Mouse (Mus musculus) A20 (cell line): ENCODE results near the gene Gm20388.

ENCODE experiments used
- DNase-seq: peaks from one replicate; pipeline ENCODE4 v3.0.0-alpha.2; 2011; ENCODE audit warnings: low read depth, low spot score

Gene Gm20388

DNA sequence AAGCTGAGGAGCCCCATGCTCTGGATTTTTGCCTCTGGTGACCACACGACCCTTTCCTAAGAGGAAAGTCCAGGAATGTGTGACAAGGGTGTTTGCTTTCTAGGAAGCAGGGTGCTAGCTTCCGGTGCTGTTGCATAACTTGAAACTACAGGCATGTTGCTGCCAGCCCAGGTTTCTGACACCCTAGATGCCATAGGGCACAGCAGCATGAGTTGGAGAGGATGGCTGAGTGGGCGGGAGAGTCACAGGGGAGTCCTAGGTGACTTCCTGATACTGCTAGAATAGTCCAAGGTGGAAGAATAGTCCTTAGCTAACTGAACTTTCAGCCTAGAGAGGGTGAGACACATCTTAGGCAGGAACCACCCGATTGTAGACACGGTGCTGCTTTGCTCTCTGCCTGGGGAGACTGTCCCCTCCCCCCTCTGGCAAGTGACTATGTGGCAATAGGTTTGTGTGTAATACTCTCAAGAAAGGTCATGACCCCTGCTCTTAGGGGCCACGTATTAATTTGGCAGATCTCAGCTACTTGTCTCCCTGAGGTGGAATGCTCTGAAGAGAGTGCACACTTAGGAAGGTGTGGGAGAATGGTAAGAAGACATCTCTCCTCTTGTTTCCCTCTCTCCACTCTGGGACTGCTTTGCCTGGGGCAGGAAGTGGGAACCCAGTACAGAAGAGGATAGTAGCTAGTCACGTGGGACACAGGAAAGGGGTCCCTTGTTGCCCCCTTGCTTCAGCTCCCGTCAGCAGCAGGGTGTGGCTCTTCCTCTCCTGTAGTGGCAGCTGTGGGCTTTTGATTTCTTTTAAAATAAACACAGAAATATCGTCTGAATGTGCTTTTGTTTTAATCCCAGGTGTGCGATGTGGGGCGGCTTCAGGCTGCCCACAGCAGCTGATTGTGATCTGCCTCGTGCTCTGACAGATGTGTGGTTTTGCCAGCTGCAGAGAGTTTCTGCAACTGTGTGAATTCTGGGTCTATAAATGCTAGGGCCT, 2553.3 kb downstream of the Gm20388 start:
- no peak for DNase-seq

DNA sequence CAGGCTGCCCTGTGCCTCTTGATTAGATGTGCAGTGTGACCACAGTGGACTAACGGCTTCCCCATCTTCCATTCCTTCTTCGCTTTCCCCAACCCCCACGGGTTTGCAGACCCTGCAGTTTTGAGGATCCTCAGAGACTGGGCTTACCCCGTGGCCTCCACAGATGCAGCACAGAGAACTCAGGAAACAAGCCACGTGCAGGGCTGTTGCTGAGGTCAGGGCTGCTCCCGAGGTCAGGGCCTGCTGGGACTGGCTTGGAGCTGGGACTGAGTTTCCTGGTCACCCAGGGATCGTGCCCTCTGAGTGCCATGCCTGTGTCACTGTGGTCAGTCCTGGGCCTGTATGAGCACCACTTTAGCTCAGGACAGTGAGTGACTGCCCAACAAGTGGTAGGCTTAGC, 2554.3 kb downstream of the Gm20388 start:
- DNase-seq, result no peak

DNA sequence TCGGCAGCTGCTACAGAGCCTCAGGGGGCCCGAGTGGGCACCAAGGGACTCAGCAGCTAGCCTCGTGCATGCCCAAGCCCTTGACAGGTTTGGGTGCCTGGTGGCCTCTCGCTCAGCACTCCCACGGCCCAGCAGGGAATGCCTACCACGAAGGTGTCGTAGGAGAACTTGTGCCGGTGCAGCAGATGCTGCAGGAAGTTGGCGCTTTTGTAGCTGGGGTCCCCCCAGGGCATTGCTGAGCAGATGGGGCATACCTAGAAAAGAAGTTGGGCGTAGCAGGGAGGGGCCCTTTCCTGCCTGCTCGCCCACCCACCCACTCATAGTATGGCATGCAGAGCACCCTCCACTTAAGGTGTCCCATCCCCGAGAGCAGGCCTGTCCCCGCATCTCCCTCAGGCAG, 2557.2 kb downstream of the Gm20388 start:
- no peak for DNase-seq

DNA sequence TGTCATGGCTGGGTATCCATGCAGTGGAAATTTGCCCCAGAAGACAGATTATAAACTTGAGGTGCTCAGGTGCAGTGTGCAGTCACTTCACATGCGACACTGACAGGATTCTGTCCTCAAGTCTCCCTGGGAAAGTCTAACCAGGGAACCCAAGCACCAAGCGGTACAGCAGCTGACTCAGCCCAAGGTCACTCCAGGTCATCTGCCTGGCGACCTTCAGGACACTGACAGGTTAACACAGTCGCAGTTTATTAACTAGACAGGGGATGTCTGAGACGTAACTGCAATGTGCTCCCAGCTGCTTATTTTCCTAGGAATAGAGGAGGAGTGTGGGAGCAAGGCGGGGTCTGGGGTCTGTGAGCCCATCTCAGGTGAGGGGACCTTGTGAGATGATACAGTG, 2558.8 kb downstream of the Gm20388 start:
- no peak for DNase-seq

DNA sequence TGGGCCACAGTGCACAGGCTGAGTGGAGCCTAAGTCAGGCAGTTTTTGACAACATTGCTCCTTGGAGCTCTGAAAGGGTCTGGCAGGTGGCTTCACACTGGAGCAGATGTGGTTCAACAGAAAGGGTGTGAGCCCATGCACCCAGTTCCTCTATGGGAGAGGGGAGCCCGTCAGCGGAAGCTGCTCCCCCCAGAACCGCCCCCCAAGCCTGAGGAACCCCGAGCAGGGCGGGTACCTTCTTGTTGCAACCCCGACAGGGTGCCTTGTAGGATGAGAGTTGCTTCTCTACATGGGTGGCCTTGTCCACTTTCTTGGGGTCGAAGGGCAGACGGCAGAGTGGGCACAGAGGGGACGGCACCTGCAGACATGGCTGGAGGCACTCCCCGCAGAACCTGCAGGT, 2559.3 kb downstream of the Gm20388 start:
- DNase-seq, result no peak

DNA sequence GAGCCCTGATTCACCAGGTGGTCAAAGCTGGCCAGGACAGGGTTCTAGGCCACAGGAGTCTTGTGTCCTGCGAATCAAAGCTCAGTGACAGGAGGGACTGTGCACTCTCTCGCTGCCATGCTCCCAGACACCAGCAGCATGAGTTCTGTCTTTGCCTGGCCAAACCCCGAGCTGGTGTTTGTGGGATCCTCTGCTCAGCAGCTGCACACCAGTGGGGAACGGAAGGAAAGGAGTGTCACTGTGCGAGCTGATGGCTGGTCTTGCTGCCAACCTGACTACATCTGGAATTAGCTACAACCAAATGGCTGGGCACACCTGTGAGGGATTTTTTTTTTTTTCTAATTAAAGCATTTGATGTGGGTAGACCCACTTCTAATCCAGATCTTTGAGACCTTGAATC, 2560.1 kb downstream of the Gm20388 start:
- no peak for DNase-seq

DNA sequence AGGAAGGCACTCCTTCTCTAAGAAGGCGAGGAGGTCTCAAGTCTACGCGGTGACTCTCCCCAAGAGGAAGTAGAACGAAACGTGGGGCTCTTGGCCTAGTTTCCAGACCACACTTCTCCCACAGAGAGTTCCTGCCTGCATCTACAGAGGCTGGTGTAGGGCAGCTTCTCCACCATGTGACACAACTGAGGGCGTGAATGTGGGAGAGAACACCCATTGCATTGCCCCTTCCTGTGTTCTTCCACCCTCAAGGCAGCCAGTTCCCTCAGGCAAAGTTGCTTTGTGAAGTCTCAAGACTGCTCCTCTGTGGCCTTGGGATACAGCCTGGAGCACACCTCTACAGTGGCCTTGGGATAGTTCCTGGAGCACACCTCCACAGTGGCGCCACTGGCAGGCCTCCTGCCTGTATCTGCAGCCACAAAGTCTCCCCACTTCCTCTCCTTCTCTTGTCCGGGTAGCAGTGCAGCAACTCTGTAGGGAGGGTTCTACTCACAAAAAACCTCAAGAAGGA, 2563.3 kb downstream of the Gm20388 start:
- DNase-seq, result no peak

DNA sequence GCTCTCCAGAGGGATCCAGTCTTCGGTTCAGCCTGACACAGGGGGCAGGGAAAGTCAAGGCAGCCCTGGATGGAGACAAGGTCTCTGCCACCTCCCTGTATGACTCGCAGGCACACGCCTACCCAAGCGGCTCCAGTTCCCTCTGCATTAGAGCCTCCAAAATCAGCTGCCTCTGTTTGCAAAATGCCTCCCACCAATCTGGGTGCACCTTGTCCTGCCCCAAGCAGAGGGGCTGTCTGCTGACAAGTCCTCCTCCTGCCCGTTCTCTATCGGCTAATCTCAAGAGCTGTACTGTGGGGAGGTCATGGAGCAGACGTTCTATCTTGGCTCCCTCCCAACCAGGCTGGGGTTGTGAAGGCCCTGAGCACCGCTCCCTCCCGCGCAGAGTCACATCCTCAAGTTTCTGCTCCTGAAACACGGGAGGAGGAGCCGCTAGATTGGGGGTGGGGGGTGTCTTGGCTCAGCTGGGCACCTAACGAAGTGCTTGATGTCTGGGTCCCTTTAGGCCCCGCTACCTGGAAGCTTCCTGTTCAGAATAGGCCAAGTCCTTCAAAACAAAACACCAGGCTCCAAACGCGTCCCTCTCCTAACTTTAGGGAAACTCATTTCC, 2564.4 kb downstream of the Gm20388 start:
- peak; percentile 49 for DNase-seq

DNA sequence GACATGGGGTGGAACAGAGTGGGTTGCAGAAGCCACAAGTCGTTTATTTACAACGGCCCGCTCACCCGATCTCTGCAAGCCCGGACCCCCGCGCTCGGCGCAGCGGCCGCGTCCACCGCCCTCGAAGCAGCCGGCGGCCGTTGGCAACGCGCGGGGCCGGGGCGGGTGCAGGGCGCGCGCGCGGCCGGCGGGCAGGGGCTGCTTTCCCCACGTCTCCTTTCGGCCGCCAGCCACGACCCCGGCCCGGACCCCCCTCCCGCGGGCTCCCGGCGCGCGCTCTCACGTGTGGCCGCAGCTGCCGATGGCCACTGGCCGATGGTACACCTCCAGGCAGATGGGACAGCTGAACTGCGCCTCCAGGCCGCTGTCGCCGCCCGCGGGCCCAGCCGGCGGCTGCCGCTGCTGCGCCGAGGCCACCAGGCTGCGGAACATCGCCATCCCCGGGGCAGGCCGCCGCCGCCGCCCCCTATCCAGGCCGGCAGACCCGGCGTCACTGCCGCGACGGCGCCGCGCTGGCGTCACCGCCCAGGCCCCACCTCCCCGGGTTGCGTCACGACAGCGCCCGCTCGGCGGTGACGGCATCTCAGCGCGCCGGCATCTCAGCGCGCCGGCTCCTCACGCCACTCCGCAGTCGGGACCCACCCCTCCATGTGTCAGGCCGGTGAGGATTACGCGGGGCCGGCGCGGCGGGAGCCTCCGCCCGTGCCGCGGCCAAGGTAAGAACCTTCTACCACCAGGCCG, 2565.1 kb downstream of the Gm20388 start, which contains the start of the genes Rnf166 and Ctu2:
Gene Rnf166 (minus strand): TSS at position 485 of the 741 bp plus-strand sequence.
Gene Ctu2 (plus strand): TSS at position 564 of the 741 bp plus-strand sequence.
- peak; percentile 91 for DNase-seq

DNA sequence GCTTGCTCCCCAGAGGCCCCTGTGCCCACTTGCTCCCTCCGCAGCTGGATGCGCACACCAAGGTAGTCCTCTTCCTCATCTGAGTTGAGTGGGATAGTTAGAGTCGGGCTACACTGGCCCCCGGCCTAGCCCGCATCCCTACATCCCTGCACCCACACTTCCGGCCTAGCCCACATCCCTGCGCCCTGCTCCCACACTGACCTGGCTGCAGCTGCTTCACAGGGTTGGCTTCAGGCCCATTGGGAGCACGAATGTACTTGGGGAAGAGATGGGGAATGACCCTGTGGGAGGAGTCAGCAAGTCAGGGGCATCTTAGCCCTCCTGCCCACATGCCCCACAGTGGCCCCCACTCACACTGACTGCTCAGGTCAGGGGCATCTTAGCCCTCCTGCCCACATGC, 2571.8 kb downstream of the Gm20388 start:
- no peak for DNase-seq

DNA sequence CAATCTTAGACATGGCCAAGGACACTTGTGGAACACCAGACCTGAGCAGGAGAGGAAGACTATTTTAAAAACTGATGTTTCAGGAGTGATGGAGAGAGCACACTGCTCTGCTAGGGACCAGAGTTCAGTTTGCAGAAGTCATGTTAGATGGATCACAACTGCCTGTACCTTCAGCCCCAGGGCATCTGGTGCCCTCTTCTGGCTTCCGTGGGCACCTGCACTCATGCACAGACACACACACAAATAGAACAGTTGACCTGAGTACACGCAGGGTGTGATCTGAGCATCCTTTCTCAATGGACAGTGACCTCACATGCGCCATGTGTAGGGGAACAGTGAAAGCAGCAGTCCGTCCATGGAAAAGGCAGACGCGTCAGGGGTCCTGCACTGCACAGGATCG, 2573.2 kb downstream of the Gm20388 start:
- DNase-seq, result peak; percentile 24

DNA sequence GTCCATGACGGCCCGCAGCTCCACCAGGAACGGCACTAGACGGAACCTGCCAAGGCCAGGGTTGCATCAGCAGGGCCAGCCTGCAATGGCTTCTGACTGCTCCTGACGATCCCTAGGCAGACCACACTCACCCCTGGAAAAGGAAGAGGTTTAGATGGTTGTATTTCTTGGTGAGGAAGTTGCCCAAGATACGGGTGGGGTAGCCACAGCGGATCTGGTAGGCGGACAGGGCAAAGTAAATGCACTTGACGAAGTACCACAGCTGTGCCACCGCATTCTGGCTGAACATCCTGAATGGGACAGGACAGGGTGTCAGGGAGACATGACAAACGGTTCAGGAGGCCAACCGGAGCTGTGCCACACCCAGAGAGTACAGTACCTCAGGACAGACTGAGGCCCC, 2574.2 kb downstream of the Gm20388 start:
- DNase-seq, result no peak

DNA sequence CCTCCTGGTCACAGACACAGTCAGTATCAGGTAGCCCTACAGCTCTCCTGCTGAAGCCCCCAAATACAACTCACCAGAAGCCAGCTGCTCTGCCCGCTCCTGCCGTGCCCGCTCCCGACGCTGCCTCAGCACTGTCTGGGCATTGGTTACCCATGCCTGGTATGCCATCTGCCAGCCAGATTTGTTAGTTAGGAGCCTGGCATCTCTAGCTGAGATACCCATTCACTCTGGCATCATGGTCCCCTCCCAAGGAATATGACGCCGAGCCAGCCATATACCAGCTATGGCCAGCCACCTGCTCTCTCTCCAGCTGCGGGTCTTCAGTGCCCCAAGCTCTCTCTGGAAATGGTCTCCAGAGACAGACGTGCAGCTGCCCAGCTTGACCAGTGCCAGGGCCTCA, 2577.7 kb downstream of the Gm20388 start:
- DNase-seq, result no peak

DNA sequence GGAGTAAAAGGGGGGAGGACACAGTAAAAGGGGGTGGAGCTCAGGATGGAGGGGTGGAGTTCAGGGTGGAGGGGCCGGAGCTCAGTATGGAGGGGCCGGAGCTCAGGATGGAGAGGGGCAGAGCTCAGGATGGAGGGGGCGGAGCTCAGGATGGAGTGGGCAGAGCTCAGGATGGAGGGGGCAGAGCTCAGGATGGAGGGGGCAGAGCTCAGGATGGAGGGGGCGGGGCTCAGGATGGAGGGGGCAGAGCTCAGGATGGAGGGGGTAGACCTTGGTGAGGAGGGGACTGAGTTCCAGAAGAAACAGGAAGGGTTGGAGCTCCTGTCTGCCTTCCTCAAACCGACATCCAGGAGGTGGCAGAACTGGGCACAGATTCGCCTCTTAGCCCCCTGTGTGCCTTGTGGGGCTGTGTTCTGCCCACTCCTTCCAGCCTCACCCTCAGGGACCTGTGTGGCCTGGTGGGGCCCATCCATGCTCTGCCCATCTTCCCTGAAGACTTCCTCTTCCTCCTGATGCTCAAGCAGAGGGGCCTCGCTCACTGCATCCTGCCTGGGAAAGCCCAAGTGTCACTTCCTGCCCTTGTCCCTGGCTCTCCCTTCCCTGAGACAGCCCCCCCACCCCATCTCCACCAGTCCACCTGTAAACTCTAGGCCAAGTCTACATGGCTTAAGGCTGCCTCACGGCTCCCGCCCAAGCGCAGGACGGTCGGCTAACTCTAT, 2586.5 kb downstream of the Gm20388 start:
- no peak for DNase-seq

DNA sequence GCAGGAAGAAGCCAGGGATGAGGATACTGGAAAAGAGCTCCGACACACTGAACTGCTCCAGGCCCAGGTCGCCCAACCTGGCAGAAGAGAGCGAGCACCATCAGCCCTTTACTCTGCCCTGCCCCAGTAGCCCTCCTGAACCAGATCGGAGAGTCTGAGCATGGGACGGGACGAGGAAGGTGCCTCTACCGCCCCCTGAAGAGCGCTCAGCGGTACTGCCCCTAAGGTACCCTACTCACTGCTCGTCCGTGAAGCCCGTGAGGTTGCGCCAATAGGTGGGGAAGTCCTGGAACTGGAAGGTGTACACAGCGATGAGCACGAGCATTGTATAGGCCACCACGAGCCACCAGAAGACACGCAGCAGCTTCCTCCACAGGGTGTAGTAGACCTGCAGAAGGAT, 2587.3 kb downstream of the Gm20388 start:
- peak; percentile 23 for DNase-seq

DNA sequence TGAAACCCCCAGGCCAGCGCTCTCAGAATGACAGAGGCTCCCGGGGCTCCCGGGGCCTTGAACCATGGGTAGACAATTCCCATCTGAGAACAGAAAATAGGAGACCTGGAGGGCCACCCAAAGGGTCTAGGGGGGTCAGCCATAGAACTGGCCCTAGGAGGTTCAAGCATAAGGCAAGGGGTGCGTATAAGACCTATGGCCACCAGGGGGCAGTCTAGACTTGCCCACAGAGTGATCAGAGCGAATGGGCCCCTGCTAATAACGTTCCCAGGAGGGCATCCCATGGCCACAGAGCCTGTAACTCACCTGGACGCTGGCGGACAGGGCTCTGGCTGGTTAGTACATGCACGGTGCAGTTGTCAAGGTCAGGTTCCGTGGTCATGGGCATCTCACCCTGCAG, 2590.2 kb downstream of the Gm20388 start:
- DNase-seq, result peak; percentile 77

DNA sequence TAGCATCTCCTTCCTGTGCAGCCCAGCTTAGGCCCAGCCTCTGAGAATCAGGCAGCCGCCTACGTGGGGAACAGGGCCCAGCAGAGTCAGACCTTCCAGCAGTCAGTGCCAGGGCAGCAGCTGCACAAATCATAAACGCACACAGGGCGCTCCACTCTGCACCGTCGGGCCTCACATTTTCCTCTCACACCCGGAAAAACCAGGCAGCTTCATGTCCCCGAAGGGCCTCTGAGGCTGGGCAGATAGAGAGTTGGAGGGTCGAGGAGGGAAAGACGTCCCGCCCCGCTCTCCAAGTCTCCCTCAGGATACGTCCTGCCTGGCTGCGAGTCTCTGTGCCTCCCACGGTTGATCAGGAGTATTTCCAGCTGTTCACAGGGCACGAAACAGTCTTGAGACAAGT, 2600.9 kb downstream of the Gm20388 start:
- DNase-seq, result no peak

DNA sequence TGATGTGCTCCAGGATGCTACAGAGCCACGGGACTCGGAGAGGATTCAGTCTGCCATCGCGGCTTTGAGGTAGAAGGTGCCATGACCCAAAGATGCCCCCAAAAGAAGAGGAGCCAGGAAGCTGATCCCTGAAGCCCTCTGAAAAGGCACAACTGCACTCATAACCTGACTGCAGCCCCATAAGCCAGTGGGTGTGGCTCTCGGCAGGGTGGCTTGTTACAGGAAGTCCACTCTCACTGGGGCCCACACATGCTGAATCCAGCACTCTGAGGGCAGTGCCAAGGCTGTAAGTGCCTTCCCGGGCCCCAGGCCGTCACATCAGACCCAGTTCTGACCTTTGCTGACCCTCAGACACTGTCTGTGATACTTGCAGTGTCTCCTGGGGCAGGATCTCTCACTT, 2601.8 kb downstream of the Gm20388 start:
- no peak for DNase-seq

DNA sequence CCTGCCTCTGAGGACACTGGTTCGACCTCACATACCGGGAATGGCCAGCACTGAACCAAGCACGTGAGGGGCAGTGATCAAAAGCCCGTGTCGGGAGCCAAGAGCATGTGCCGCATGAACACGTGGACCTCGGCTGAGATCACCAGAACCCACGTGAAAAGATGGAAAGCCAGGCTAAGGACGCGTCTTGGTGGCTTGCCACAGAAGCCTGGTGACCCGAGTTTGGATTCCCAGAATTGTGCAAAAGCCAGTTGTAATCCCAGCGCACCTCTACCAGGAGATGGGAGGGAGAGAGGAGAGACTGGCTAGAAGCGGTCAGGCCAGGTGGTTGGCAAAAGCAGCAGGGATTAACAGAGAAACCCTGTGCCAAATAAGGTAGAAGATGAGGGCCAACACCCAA, 2605.1 kb downstream of the Gm20388 start:
- DNase-seq, result no peak

DNA sequence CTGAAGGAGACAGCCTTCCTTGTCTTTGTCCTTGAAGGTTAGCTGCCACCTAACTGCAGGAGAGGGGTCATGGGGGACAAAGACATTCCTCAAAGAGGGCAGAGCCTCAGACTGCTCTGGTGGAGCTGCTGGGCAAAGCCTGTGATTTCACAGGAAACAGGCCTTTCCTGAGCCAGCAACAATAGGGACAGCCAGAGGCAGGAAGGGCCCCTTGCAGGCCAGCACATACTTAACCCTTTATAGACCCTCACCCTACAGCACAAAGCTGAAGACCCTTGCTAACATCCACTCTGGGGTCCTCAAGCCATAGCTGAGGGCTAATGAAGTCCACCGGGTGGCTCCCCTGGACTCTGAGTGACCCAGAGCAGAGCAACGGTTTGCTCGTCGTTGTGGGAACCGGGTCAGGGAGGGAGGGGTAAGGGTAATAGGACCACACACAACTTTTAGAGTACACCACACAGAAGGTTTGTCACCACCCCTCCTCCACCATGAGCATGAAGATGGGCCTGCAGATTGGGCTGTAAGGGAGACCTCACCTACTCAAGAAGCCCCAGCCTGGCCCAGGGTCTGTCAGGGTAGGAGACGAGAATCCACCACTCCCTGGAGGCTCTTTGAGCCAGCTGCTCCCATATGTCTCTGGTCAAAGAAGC, 2607.0 kb downstream of the Gm20388 start:
- no peak for DNase-seq

DNA sequence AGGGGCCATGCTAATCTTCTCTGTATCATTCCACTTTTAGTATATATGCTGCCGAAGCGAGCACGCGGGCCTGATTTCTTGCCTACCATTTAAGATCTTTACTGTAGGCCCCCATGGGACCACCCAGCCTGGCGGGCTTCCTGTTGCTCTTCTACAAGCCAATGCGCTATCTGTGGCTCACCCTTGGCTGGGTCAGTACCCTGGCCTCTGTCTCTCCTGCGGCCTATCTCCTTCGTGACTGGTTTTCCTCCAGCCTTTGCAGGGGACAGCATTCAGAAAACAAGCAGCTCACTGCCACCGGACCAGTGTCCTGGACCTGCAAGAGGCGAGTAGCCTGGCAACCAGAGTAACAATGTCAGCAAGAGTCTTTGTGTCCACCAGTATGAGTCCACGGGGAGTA, 2610.0 kb downstream of the Gm20388 start:
- DNase-seq, result no peak
